Mouse (Mus musculus) stomach, postnatal 0 days (tissue): ENCODE results near the gene Spc25. TPM values are rescaled to one million over a fixed set of nuclear protein-coding genes. Genes with fewer than 3 reads are reported as not detected.

ENCODE experiments used
- ATAC-seq: fragments of 200-750 bp; cut with Nextera tagmentation; 2 replicates; pipeline ENCODE4 v1.8.0; 2017; ENCODE audit not compliant: low FRiP score, low TSS enrichment
- DNase-seq: peaks from one replicate; pipeline ENCODE4 v3.0.0-alpha.2; 2016; ENCODE audit warnings: low spot score
- H3K27ac ChIP-seq: fragments of 300-500 bp; sonication (generic); replicated peaks from 2 replicates; pipeline ENCODE4 v1.5.1; 2014; ENCODE audit warnings: mild to moderate bottlenecking, control low read depth
- H3K27me3 ChIP-seq: fragments of 300-500 bp; sonication (generic); 2 replicates; pipeline ENCODE4 v1.6.1; 2014; ENCODE audit warnings: low read length; ENCODE audit not compliant: control insufficient read depth, insufficient read depth
- H3K36me3 ChIP-seq: fragments of 300-500 bp; sonication (generic); 2 replicates; pipeline ENCODE4 v1.6.1; 2014; ENCODE audit warnings: low read length, mixed read lengths; ENCODE audit not compliant: control insufficient read depth, insufficient read depth
- H3K4me1 ChIP-seq: fragments of 300-500 bp; sonication (generic); replicated peaks from 2 replicates; pipeline ENCODE4 v1.6.1; 2014; ENCODE audit warnings: antibody characterized with exemption; ENCODE audit not compliant: control insufficient read depth, insufficient read depth
- H3K4me2 ChIP-seq: fragments of 300-500 bp; sonication (generic); replicated peaks from 2 replicates; pipeline ENCODE4 v1.6.1; 2014; ENCODE audit warnings: low read depth, mild to moderate bottlenecking, control low read depth, moderate library complexity
- H3K4me3 ChIP-seq: fragments of 300-500 bp; sonication (generic); 2 replicates; pipeline ENCODE4 v1.5.1; 2014; ENCODE audit warnings: low read depth, low read length, control low read depth
- H3K9ac ChIP-seq: fragments of 300-500 bp; sonication (generic); 2 replicates; pipeline ENCODE4 v1.6.1; 2014; ENCODE audit warnings: mild to moderate bottlenecking, low read length, control low read depth, mixed read lengths
- H3K9me3 ChIP-seq: fragments of 300-500 bp; sonication (generic); 2 replicates; pipeline ENCODE4 v1.6.1; 2016; ENCODE audit warnings: low read length; ENCODE audit not compliant: control insufficient read depth
- CTCF ChIP-seq: IDR thresholded peaks from 2 replicates; pipeline ENCODE4 v1.5.1; 2016; ENCODE audit warnings: antibody characterized with exemption, low read depth, mild to moderate bottlenecking, moderate library complexity
- EP300 ChIP-seq: optimal IDR thresholded peaks from 2 replicates; pipeline ENCODE3; 2016; ENCODE audit warnings: antibody characterized with exemption
- WGBS: fragments of 180-500 bp; shearing (Covaris S2); extraction: QIAGEN DNeasy Blood & Tissue Kit; methylation state at CpG from one replicate; pipeline ENCODE4 v1.1.7; 2014; 5-methylcytosine and 5-hydroxymethylcytosine counted together
- polyA plus RNA-seq: library from polyadenylated mRNA; unstranded; fragments of >200 nt; fragmentation: Nextera tagmentation; extraction: Ambion mirVana; gene quantifications from 2 replicates; pipeline ENCODE4 v1.2.1, GENCODE M21; 2015

Spc25 gene
- polyA plus RNA-seq, 1 experiment from 2014 or later, result 52.6 TPM

DNA sequence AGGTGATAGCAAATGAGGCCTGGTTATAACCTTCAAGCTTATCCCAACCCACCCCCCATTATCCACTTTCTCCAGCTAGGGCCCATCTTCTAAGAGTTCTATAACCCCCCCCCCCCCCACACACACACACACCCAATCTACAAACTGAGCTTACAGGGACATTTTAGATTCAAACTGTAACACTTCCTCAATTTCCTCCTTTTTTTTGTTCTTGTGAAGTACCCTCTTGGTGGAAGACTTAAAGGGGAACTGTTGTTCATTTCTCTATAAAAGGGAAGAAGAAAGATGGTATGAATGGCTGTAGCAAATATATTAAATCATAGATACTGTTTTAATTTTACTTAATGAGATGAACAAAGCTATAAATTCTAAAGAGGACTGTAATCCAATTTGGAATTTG lies 26.1 kb upstream of the Spc25 start:
- no peaks in the 10 kb centered on the region for H3K4me1 ChIP-seq
- H3K9me3 ChIP-seq, result no peaks in the 10 kb centered on the region
- ATAC-seq, result no peak
- H3K4me3 ChIP-seq, result no peak overlapping the region
- no peaks in the 10 kb centered on the region for H3K36me3 ChIP-seq
- no peak for DNase-seq
- no peaks in the 10 kb centered on the region for H3K27me3 ChIP-seq
- no peak overlapping the region for H3K27ac ChIP-seq
- no peak overlapping the region for H3K4me2 ChIP-seq
- H3K9ac ChIP-seq, result no peak overlapping the region
- no peak for TF ChIP-seq EP300
- no peak for TF ChIP-seq CTCF

DNA sequence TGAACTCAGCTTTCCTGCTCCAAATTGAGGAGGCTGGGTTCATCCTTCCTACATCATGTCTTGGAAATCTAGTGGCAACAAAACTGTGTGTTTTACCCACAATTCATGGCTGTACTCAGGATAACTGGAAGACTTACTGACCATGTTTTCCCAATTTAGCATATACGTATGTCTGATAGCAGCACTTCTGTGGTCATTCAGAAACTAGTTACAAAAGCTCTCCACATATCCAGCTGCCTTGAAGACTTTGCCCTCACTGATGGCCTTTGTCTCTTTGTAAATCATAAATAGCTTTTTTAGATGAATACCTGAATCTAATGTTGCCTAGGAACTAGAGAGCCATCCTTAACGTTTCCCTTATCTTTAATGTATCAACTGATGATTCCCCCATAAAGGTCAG lies 24.1 kb upstream of the Spc25 start:
- Histone ChIP-seq H3K4me3 (no peak overlapping the region), H3K36me3 (no peaks in the 10 kb centered on the region), H3K9ac (no peak overlapping the region), H3K27ac (no peak overlapping the region), H3K9me3 (no peaks in the 10 kb centered on the region), H3K4me2 (no peak overlapping the region), H3K27me3 (no peaks in the 10 kb centered on the region), H3K4me1 (no peaks in the 10 kb centered on the region)
- 76% methylated on average over 2 of the region's 2 CpGs for WGBS
- ATAC-seq (no peak), DNase-seq (no peak)
- no peak for TF ChIP-seq EP300
- TF ChIP-seq CTCF, result no peak

DNA sequence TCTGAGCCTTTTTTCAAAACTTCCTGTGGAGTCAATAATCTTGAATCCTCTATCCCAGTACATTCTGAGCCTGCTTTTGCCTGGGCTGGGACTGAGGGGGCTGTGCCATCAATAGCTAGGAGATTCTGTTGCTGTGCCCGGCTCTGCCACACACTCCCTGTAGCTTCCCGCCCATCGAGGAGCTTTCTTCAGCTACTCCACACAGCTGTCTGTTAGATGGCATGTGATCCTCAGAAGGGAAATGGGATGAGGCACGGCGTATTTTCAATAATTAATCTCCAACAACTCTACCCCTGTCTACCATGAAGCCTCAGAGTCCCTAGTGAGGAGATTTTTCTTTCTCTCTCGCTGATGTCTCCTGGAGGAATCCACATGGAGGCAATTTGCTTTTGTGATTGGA lies 22.6 kb upstream of the Spc25 start:
- Histone ChIP-seq H3K36me3 (no peaks in the 10 kb centered on the region), H3K4me2 (no peak overlapping the region), H3K4me3 (no peak overlapping the region), H3K9ac (no peak overlapping the region), H3K27me3 (no peaks in the 10 kb centered on the region), H3K4me1 (no peaks in the 10 kb centered on the region), H3K27ac (no peak overlapping the region), H3K9me3 (no peaks in the 10 kb centered on the region)
- ATAC-seq, result no peak
- no peak for TF ChIP-seq CTCF
- no peak for TF ChIP-seq EP300
- DNase-seq, result no peak
- 81% methylated on average over 6 of the region's 6 CpGs for WGBS

DNA sequence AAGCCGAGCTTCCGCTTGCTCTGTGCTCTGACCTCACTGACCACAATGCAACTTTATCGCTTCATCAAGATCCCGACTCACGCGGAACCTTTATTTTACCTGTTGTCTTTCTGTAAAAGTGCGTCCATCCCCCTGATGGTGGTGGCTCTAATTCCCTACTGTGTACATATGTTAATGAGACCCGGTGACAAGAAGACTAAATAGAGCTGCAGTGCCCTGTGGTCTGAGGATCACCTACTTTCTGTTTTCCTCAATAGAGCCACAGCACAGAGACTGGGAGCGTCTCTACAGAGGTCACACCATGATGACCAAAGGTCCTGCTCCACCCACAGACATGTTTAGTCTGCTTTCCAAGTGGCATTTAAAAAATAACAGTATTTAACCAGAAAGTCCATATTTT lies 20.9 kb upstream of the Spc25 start:
- H3K4me1 ChIP-seq, result no peaks in the 10 kb centered on the region
- H3K9me3 ChIP-seq, result no peaks in the 10 kb centered on the region
- no peak overlapping the region for H3K4me2 ChIP-seq
- H3K9ac ChIP-seq, result no peak overlapping the region
- H3K36me3 ChIP-seq, result no peaks in the 10 kb centered on the region
- ATAC-seq (no peak), DNase-seq (no peak)
- TF ChIP-seq EP300, result no peak
- no peak for TF ChIP-seq CTCF
- H3K27me3 ChIP-seq, result no peaks in the 10 kb centered on the region
- WGBS, result 87% methylated on average over 9 of the region's 9 CpGs
- no peak overlapping the region for H3K4me3 ChIP-seq
- no peak overlapping the region for H3K27ac ChIP-seq

DNA sequence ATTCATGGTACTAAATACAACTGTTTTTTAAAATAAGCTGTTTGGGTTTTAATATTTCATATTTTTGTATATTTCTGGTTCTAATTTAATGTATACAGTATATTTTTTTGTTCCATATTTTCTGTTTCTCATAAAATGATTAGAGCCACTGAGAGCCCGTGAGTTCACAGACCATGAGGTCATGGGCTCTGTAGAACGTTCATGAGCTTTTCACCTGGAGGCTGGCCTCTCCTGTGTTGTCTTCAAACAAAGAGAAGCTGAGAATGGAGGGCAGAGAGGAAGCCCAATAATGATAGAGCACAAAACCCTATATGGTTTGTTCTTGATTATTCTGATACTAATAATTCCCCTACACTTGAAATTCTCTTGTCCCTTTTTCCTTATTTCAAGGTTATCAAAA lies 18.7 kb upstream of the Spc25 start:
- no peak overlapping the region for H3K4me3 ChIP-seq
- TF ChIP-seq EP300 (no peak), CTCF (no peak)
- H3K4me1 ChIP-seq, result no peaks in the 10 kb centered on the region
- no peak overlapping the region for H3K9ac ChIP-seq
- no peaks in the 10 kb centered on the region for H3K27me3 ChIP-seq
- DNase-seq, result no peak
- ATAC-seq, result no peak
- no peaks in the 10 kb centered on the region for H3K9me3 ChIP-seq
- no peak overlapping the region for H3K27ac ChIP-seq
- WGBS, result 35% methylated on average over 2 of the region's 2 CpGs
- no peaks in the 10 kb centered on the region for H3K36me3 ChIP-seq
- no peak overlapping the region for H3K4me2 ChIP-seq

DNA sequence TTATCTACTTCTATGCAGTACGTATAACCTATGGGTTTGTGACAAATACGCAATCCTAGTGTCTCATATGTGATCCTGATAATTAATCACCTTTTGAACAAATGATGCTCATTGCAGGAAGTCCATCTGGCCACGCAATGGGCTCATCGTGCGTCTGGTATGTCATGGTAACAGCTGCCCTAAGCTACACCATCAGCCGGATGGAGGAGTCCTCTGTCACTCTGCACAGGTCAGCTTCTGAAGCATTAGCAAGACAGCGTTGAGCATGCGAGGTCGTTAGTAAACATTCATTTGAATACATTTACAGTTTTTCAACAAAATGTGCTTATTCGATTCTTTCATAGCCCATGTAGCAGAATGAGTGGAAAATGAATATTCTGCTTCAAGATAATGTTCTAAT lies 16.8 kb upstream of the Spc25 start:
- Histone ChIP-seq H3K36me3 (no peaks in the 10 kb centered on the region), H3K9me3 (no peaks in the 10 kb centered on the region), H3K27ac (no peak overlapping the region), H3K27me3 (no peaks in the 10 kb centered on the region), H3K4me3 (no peak overlapping the region), H3K4me1 (no peaks in the 10 kb centered on the region), H3K4me2 (no peak overlapping the region), H3K9ac (no peak overlapping the region)
- TF ChIP-seq CTCF (no peak), EP300 (no peak)
- WGBS, result 79% methylated on average over 10 of the region's 10 CpGs
- no peak for ATAC-seq
- no peak for DNase-seq

DNA sequence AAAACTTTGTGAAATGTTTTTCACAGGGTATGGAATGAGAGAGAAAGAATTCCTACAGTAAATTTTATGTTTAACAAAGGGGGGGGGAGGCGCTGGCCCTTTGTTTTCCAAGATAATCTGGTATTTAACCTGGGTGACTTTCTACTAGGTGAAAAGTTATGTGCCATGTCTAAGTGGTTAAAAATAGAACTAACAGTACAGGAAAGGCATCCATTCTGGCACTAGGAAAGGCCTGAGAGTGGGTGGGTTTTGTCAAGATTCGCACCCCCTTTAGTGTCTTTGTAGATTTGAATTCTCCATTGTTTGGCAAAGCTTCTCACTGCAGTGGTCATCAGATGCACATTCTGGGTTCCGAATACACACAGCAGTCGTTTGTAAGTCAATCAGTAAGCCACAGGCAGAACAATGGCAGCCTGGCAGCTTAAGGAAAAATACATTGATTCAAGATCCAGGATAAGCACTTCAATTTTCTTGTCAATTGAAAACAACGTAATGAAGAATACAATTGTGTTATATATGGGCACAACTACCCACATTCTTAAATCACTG lies 15.9 kb upstream of the Spc25 start:
- Histone ChIP-seq H3K27me3 (no peaks in the 10 kb centered on the region), H3K9me3 (no peaks in the 10 kb centered on the region), H3K4me2 (no peak overlapping the region), H3K4me3 (no peak overlapping the region), H3K27ac (no peak overlapping the region), H3K9ac (no peak overlapping the region), H3K4me1 (no peaks in the 10 kb centered on the region), H3K36me3 (no peaks in the 10 kb centered on the region)
- ATAC-seq (no peak), DNase-seq (no peak)
- WGBS, result 60% methylated on average over 5 of the region's 5 CpGs
- no peak for TF ChIP-seq EP300
- no peak for TF ChIP-seq CTCF
